Mouse (Mus musculus) forebrain, embryonic 11.5 days (tissue): ENCODE data around the gene Als2cl. TPM values are rescaled to one million over a fixed set of nuclear protein-coding genes. Genes with fewer than 3 reads are reported as not detected.

Source experiments
- ATAC-seq: fragments of 200-750 bp; cut with Nextera tagmentation; replicated peaks from 2 replicates; pipeline ENCODE4 v1.8.0; 2017; ENCODE audit warnings: moderate TSS enrichment; ENCODE audit not compliant: low FRiP score
- DNase-seq: peaks from one replicate; pipeline ENCODE4 v3.0.0-alpha.2; 2017; ENCODE audit warnings: low spot score
- H3K27ac ChIP-seq: fragments of 300-500 bp; sonication (generic); 2 replicates; pipeline ENCODE4 v1.5.1; 2014; ENCODE audit warnings: low read depth, low read length
- H3K27me3 ChIP-seq: fragments of 300-500 bp; sonication (generic); 2 replicates; pipeline ENCODE4 v1.6.1; 2014; ENCODE audit warnings: mild to moderate bottlenecking, low read length, mixed read lengths; ENCODE audit not compliant: control insufficient read depth, insufficient read depth
- H3K36me3 ChIP-seq: fragments of 300-500 bp; sonication (generic); 2 replicates; pipeline ENCODE4 v1.6.1; 2014; ENCODE audit warnings: mild to moderate bottlenecking, low read length, moderate library complexity, mixed read lengths; ENCODE audit not compliant: control insufficient read depth, insufficient read depth
- H3K4me1 ChIP-seq: fragments of 300-500 bp; sonication (generic); replicated peaks from 2 replicates; pipeline ENCODE4 v1.6.1; 2014; ENCODE audit warnings: low read length, mixed read lengths; ENCODE audit not compliant: control insufficient read depth, insufficient read depth
- H3K4me2 ChIP-seq: fragments of 300-500 bp; sonication (generic); 2 replicates; pipeline ENCODE4 v1.6.1; 2014; ENCODE audit warnings: low read depth, mild to moderate bottlenecking, low read length, moderate library complexity, mixed read lengths; ENCODE audit not compliant: severe bottlenecking
- H3K4me3 ChIP-seq: fragments of 300-500 bp; sonication (generic); 2 replicates; pipeline ENCODE4 v1.5.1; 2014; ENCODE audit warnings: low read depth, low read length
- H3K9ac ChIP-seq: fragments of 300-500 bp; sonication (generic); 2 replicates; pipeline ENCODE4 v1.6.1; 2014; ENCODE audit warnings: low read length
- H3K9me3 ChIP-seq: fragments of 300-500 bp; sonication (generic); 2 replicates; pipeline ENCODE4 v1.6.1; 2016; ENCODE audit warnings: low read length, mixed read lengths; ENCODE audit not compliant: control insufficient read depth
- WGBS: fragments of 180-500 bp; shearing (Covaris S2); extraction: QIAGEN DNeasy Blood & Tissue Kit; methylation state at CpG from one replicate; pipeline ENCODE4 v1.1.7; 2014; 5-methylcytosine and 5-hydroxymethylcytosine counted together
- polyA plus RNA-seq: library from polyadenylated mRNA; unstranded; fragments of >200 nt; fragmentation: Nextera tagmentation; extraction: Ambion mirVana; gene quantifications from 2 replicates; pipeline ENCODE4 v1.2.1, GENCODE M21; 2014

Als2cl gene
- polyA plus RNA-seq, 1 experiment from 2014 or later, result 1.1 TPM

DNA sequence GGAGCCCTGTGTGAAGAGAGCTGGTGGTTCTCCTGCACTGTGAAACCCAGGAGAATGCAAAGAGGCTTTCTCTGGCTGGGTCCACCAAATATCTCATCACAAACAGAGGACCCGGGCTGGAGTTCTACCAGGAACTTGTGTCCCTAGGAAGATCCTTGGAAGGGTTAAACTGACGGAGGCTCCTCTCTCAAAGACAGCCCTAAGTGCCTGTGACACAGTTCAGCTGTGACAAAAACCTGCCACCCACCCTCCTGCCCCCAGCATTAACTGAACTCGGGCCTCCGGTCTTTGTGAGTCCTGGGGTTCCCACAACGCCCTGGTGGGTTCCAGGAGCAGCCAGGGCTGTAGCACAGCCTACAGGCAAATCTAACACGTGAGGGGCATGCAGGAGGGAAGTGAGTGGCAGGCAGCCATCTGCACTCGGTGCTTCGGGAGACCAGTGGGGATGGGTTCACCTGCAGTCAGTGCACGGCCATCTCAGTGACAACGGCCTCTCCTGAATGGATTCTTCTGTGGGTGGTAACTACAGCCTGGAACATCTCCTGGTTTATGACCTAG, 19.9 kb downstream of the Als2cl start:
- DNase-seq (no peak), ATAC-seq (no peak)
- H3K4me3 ChIP-seq, result no peak overlapping the region
- peaks cover 2% of the 10 kb centered on the region; the same call in 1 of the 2 replicates for H3K4me1 ChIP-seq
- WGBS, result 72% methylated on average over 10 of the region's 10 CpGs
- H3K9ac ChIP-seq, result no peak overlapping the region
- no peaks in the 10 kb centered on the region for H3K9me3 ChIP-seq
- H3K27me3 ChIP-seq, result no peaks in the 10 kb centered on the region
- no peak overlapping the region for H3K4me2 ChIP-seq
- no peak overlapping the region for H3K27ac ChIP-seq
- H3K36me3 ChIP-seq, result no peaks in the 10 kb centered on the region

DNA sequence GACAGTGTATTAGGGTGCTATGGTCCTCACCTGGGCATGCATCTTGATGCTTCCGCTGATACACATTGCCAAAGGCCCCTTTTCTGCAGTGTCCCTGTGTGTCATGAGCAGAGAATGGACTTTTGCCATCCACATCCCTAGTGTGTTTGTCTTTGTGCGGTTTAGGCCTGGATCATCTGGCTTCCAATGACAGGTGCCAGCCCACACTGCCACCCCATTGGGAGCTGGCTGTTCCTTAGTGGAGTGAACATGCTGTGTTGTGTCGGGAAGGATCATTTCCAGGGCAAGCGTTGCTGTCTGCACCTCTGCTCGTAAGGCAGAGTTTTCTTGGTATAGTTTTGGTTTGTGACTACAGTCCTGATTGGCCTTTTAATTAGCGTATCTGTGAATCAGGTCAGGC, 21.5 kb downstream of the Als2cl start:
- 86% methylated on average over 6 of the region's 6 CpGs for WGBS
- Histone ChIP-seq H3K36me3 (no peaks in the 10 kb centered on the region), H3K27ac (no peak overlapping the region), H3K4me1 (peaks cover 2% of the 10 kb centered on the region; the same call in 1 of the 2 replicates), H3K9ac (no peak overlapping the region), H3K9me3 (no peaks in the 10 kb centered on the region), H3K27me3 (no peaks in the 10 kb centered on the region), H3K4me3 (no peak overlapping the region), H3K4me2 (no peak overlapping the region)
- DNase-seq (no peak), ATAC-seq (no peak)

DNA sequence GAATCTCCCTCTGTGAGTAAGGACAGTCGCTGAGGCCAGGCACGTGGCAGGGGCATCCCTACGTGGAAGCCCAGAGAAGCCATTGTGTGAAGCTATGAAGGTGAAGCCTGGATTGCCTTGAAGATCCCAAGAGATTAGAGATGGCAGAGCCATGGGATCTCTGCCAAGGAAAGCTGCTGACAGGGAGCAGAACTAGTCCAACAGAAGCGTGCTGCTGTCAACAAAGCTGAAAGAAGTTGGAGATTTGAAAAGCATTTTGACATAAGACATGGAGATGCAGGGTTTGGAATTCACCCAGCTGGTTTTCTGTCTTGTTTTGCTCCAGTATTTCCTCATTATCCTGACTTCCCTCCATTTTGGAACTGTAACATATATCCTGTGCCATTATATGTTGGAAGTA, 22.6 kb downstream of the Als2cl start:
- H3K9ac ChIP-seq, result no peak overlapping the region
- 93% methylated on average over 4 of the region's 4 CpGs for WGBS
- DNase-seq (no peak), ATAC-seq (no peak)
- H3K4me1 ChIP-seq, result no peaks in the 10 kb centered on the region
- no peak overlapping the region for H3K27ac ChIP-seq
- no peaks in the 10 kb centered on the region for H3K27me3 ChIP-seq
- no peaks in the 10 kb centered on the region for H3K9me3 ChIP-seq
- H3K36me3 ChIP-seq, result no peaks in the 10 kb centered on the region
- H3K4me2 ChIP-seq, result no peak overlapping the region
- H3K4me3 ChIP-seq, result no peak overlapping the region

DNA sequence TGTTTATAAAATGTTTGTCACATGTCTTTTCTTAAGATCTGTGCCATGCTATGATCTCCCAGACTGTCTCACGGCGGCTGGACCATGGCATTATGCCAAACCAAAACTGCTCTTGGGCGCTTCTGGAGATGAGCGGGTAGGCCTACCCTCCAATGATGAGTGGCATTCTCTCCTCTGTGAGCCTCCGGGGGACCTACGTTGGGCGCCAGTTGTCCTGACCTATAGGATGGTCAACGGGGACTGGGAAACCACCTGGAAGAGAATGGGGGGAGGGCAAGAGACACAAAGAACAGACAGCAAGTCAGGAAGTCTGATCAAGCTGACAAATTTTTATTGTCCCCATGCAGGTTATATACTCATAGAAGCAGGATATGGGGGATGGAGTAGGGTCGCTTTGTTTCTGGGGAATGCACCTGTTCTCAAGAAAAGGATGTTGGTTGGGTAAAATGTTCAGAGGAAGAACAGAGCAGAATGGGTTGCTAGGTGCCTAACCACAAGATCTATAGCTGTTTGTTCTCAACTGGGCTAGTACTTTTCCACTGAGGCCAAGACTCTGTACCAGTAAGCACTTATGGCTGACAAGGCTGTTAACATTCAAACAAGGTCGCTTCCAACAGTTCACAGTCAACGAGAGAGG, 27.6 kb downstream of the Als2cl start:
- H3K4me2 ChIP-seq, result no peak overlapping the region
- H3K27me3 ChIP-seq, result no peaks in the 10 kb centered on the region
- no peak overlapping the region for H3K9ac ChIP-seq
- DNase-seq, result no peak
- H3K27ac ChIP-seq, result no peak overlapping the region
- H3K4me3 ChIP-seq, result no peak overlapping the region
- no peak for ATAC-seq
- 94% methylated on average over 11 of the region's 11 CpGs for WGBS
- H3K4me1 ChIP-seq, result no peaks in the 10 kb centered on the region
- no peaks in the 10 kb centered on the region for H3K36me3 ChIP-seq
- no peaks in the 10 kb centered on the region for H3K9me3 ChIP-seq

DNA sequence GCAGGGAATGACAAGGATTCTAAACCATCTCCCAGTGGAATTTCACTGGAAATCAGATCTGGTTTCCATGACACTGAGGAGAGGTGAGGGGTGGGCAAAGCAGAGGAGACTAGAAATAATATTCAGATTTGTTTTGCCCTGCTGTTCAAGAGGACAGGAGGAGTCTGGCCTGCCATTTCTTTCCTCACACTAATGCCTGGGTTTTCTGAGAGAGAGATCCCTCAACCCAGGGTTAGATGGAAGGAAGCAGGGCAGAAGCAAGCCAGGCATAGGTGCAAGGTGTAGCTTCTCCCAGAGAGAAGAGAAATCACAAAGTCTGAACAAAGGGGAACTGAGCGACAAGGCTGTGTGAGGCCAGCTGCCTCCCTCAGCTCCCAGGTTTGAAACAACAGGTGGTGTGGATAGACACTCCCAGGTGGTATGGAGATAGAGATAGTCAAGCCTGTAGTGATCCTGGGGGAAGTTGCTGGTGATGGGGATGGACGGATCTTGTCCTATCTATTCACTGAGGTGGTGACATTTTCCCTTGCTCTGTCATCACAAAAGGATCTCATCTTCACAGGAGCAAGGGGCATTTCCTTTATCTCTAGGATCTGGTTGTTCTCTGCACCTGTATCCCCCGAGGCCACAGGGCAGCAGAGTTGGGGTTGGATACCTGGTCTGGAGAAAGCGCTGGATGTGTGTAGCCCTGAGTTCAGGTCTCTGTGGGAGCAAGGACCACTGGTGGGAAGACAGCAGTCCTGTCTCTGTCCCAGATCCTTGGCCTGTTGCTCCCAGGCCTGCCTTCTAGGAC, 28.4 kb downstream of the Als2cl start:
- no peaks in the 10 kb centered on the region for H3K9me3 ChIP-seq
- H3K36me3 ChIP-seq, result no peaks in the 10 kb centered on the region
- ATAC-seq, result no peak
- 77% methylated on average over 4 of the region's 4 CpGs for WGBS
- H3K4me1 ChIP-seq, result no peaks in the 10 kb centered on the region
- H3K27me3 ChIP-seq, result no peaks in the 10 kb centered on the region
- no peak overlapping the region for H3K9ac ChIP-seq
- DNase-seq, result no peak
- no peak overlapping the region for H3K4me3 ChIP-seq
- no peak overlapping the region for H3K4me2 ChIP-seq
- no peak overlapping the region for H3K27ac ChIP-seq

DNA sequence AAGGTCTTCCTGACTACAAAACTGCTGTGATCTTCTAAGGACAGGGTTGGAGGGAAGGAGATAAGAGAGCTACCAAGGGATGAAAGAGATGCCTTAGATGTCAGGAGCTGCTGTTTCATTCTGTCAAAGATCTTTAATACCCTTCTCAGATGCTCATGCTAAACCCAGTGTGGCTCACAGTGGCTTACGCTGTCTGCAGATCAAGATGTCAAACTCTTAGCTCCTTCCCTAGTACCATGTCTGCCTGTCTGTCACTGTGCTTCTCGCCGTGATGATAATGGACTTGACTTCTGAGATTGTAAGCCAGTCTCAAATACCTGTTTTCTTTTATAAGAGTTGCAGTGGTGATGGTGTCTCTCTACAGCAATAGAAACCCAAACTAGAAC, 29.0 kb downstream of the Als2cl start:
- DNase-seq (no peak), ATAC-seq (no peak)
- Histone ChIP-seq H3K9me3 (no peaks in the 10 kb centered on the region), H3K27ac (no peak overlapping the region), H3K36me3 (no peaks in the 10 kb centered on the region), H3K9ac (no peak overlapping the region), H3K4me3 (no peak overlapping the region), H3K4me1 (no peaks in the 10 kb centered on the region), H3K27me3 (no peaks in the 10 kb centered on the region), H3K4me2 (no peak overlapping the region)
- 96% methylated on average over 3 of the region's 3 CpGs for WGBS

DNA sequence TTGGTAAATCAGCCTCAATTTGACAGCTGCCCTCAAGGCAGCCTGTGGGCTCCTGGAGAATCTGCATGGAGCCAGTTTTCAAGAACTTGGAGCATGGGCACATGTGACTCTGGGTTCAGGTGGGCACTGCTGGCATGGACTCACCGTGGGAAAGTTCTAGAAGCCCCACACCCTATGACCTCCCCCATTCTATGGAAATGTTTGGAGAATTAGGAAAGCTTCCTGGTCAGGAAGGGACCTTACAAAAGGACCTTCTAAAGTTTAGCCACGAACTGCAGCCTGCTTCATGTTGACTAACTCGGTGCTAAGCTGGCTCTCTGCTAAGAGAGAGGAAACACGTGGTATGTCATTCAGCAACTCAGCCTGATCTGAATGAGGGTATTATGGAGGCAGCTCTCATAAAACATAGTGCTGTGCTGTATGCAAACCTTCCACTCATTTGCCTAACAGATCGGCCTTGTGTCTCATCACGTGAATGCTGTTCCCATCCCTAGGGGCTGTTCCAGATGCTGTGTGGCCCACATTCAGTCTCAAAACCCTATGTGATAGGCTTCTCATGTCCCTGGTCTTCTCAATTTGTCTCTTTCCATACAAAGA, 29.8 kb downstream of the Als2cl start:
- no peak for ATAC-seq
- no peak overlapping the region for H3K4me2 ChIP-seq
- H3K4me3 ChIP-seq, result no peak overlapping the region
- no peaks in the 10 kb centered on the region for H3K27me3 ChIP-seq
- no peaks in the 10 kb centered on the region for H3K4me1 ChIP-seq
- H3K9me3 ChIP-seq, result no peaks in the 10 kb centered on the region
- no peaks in the 10 kb centered on the region for H3K36me3 ChIP-seq
- 81% methylated on average over 6 of the region's 6 CpGs for WGBS
- no peak overlapping the region for H3K9ac ChIP-seq
- no peak overlapping the region for H3K27ac ChIP-seq
- DNase-seq, result no peak

DNA sequence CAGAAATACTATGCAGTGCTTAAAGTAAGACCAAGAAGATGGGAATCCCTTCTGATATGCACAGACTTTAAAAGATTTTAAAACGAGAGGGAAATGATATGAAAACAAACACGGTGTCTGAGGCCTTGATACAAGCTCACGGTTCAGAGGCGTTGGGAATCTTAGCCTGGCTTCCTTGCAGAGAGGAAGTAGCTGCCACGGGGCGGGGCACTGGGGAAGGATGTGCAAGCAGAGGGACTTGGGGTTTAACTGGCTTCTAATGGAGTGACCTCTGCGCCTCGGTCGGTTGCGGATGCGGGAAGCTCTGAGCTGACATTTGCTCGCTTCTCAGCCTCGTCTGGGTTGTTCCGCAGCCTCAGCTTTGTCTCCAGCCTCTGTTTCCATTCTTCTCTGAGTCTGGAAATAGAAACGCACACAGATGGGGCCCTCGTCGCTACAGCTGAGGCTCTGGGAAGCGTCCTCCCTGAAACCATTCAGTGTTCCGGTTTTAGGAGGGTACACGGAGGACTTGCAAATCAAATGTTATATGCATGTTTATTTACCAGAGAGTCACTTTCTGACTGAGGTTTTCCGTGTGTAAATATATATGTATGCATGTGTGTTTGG, 35.1 kb downstream of the Als2cl start:
- H3K4me1 ChIP-seq, result no peaks in the 10 kb centered on the region
- DNase-seq, result no peak
- H3K9me3 ChIP-seq, result no peaks in the 10 kb centered on the region
- WGBS, result 61% methylated on average over 21 of the region's 21 CpGs
- no peak overlapping the region for H3K27ac ChIP-seq
- no peak overlapping the region for H3K4me2 ChIP-seq
- H3K36me3 ChIP-seq, result no peaks in the 10 kb centered on the region
- no peak for ATAC-seq
- H3K9ac ChIP-seq, result no peak overlapping the region
- H3K27me3 ChIP-seq, result no peaks in the 10 kb centered on the region
- no peak overlapping the region for H3K4me3 ChIP-seq
